Mouse (Mus musculus): ENCODE data around the gene Zfpm1. TPM values are rescaled to one million over a fixed set of nuclear protein-coding genes. Genes with fewer than 3 reads are reported as not detected.

Gene Zfpm1
- polyA plus RNA-seq, 1 experiment, result 708 TPM

GRCm38 (mm10) chr8:122283356-122284202, 1.6 kb downstream of the Zfpm1 start:
- TF ChIP-seq GATA1 (IDR thresholded peaks at IDR 0.05; ENCODE audit: low read length), result no peak

- peak; percentile 62 for TF ChIP-seq GATA1 (IDR thresholded peaks at IDR 0.05; ENCODE audit: low read length)
Observed at GRCm38 (mm10) chr8:122284203-122284658, 2.3 kb downstream of the Zfpm1 start.

GRCm38 (mm10) chr8:122284659-122285261, 2.8 kb downstream of the Zfpm1 start:
- TF ChIP-seq GATA1 (IDR thresholded peaks at IDR 0.05; ENCODE audit: low read length), result no peak

- TF ChIP-seq GATA1 (IDR thresholded peaks at IDR 0.05; ENCODE audit: low read length), result no peak
Observed at GRCm38 (mm10) chr8:122285727-122286126, 3.8 kb downstream of the Zfpm1 start.

DNA sequence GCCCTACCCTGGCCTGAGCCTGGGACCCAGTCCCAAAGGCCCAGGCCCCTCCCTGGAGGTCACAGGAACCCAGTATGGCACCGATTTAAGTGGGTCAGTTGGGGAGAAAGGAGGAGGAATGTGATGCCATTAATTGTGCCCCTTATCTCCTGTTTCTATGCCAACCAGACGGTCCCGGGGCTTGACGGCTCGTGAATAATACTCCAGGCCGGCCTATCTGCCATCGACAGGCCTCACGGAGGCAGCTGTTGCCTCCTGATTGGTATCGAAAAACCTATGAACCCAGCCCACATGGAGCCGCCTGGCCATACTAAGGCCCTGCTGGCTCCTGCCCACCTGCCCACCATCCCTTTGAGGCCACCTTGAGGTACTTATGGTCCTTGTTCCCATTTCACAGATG, 5.0 kb downstream of the Zfpm1 start:
- peak; percentile 87 for TF ChIP-seq GATA1 (IDR thresholded peaks at IDR 0.05; ENCODE audit: low read length)

- no peak for TF ChIP-seq GATA1 (IDR thresholded peaks at IDR 0.05; ENCODE audit: low read length)
Observed at GRCm38 (mm10) chr8:122287742-122288141, 5.8 kb downstream of the Zfpm1 start.

GRCm38 (mm10) chr8:122288344-122288743, 6.4 kb downstream of the Zfpm1 start:
- no peak for TF ChIP-seq GATA1 (IDR thresholded peaks at IDR 0.05; ENCODE audit: low read length)

DNA sequence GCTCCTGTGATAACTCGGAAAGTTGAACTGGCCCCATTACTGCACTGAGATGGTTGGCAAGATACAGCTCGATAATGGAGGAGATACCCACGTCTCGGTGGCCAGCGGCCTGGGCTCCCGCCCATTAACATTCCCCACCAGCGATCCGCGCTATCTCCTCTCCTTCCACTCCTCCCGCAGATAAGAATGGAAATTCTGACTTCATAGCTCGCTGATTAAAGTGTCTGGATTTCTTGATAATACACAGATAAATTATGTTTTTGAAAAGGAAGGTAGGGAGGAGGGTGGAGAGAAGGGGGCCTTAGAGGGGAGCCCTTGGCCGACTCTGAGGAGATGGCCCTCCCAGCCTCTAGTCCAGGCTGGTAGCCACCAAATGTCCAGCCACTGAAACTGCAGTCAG, 9.1 kb downstream of the Zfpm1 start:
- TF ChIP-seq GATA1 (IDR thresholded peaks at IDR 0.05; ENCODE audit: low read length), result peak; percentile 36

DNA sequence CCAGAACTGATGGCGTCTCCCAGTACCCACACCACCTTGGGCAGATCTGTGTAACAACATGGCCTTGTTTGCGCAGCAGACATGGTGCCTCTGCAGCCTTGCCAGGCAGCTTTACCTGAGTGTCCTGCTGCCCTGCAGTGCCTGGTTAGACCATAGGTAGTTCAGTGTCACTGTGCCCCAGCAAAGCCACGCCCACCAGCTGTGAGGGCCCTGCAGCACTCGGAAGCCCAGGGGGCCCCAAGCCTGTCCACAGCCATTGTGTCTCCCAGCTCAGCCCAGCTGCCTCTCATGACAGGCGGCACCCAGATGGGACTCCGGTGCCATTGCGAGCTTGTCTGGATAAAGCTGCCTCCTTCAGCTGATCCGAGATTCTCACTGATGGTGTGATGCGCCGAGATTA, 9.6 kb downstream of the Zfpm1 start:
- TF ChIP-seq GATA1 (IDR thresholded peaks at IDR 0.05; ENCODE audit: low read length), result no peak

GRCm38 (mm10) chr8:122293484-122293883, 11.5 kb downstream of the Zfpm1 start:
- peak; percentile 80 for TF ChIP-seq GATA1 (IDR thresholded peaks at IDR 0.05; ENCODE audit: low read length)

DNA sequence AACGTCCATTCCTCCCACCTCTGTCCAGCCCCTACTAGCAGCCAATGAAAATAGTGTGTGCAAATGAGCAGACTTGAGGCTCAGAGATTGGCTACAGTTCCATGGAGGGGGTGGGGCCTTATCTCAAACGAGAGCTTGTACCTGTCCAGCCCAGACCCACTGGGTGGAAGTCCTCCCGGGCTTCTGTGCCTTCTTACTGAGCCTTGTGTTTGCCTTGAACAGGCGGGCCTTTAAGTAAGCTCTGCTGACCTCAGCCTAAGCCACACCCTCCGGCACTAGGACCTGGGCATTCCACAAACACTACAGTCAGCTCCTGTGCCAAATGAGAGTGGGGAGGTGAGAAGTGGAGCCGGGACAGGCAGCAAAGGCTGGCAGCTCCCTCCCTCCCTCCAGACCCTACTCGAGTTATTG, 12.3 kb downstream of the Zfpm1 start:
- no peak for TF ChIP-seq GATA1 (IDR thresholded peaks at IDR 0.05; ENCODE audit: low read length)

GRCm38 (mm10) chr8:122295389-122295788, 13.4 kb downstream of the Zfpm1 start:
- no peak for TF ChIP-seq GATA1 (IDR thresholded peaks at IDR 0.05; ENCODE audit: low read length)

- TF ChIP-seq GATA1 (IDR thresholded peaks at IDR 0.05; ENCODE audit: low read length), result no peak
Observed at GRCm38 (mm10) chr8:122296173-122297001, 14.4 kb downstream of the Zfpm1 start.

GRCm38 (mm10) chr8:122299581-122300254, 17.8 kb downstream of the Zfpm1 start:
- TF ChIP-seq GATA1 (IDR thresholded peaks at IDR 0.05; ENCODE audit: low read length), result no peak

GRCm38 (mm10) chr8:122301081-122301480, 19.1 kb downstream of the Zfpm1 start:
- TF ChIP-seq GATA1 (IDR thresholded peaks at IDR 0.05; ENCODE audit: low read length), result no peak
